Mouse (Mus musculus) limb, embryonic 12.5 days (tissue): Measurements from ENCODE around the gene Smyd3. TPM values are rescaled to one million over a fixed set of nuclear protein-coding genes. Genes with fewer than 3 reads are reported as not detected.

Experiments used
- ATAC-seq: fragments of 200-750 bp; cut with Nextera tagmentation; 2 replicates; pipeline ENCODE4 v1.8.0; 2017; ENCODE audit warnings: low read depth, moderate TSS enrichment; ENCODE audit not compliant: insufficient number of reproducible peaks, insufficient read depth, low FRiP score, low TSS enrichment
- H3K27ac ChIP-seq: fragments of 300-500 bp; sonication (generic); 2 replicates; pipeline ENCODE4 v1.5.1; 2016; ENCODE audit warnings: mild to moderate bottlenecking, moderate library complexity
- H3K27me3 ChIP-seq: fragments of 300-500 bp; sonication (generic); 2 replicates; pipeline ENCODE4 v1.6.1; 2016; ENCODE audit warnings: mild to moderate bottlenecking, moderate library complexity
- H3K36me3 ChIP-seq: fragments of 300-500 bp; sonication (generic); 2 replicates; pipeline ENCODE4 v1.6.1; 2016; ENCODE audit warnings: mild to moderate bottlenecking, moderate library complexity
- H3K4me1 ChIP-seq: fragments of 300-500 bp; sonication (generic); replicated peaks from 2 replicates; pipeline ENCODE4 v1.6.1; 2016
- H3K4me2 ChIP-seq: fragments of 300-500 bp; sonication (generic); 2 replicates; pipeline ENCODE4 v1.6.1; 2016; ENCODE audit warnings: mild to moderate bottlenecking, moderate library complexity
- H3K4me3 ChIP-seq: fragments of 300-500 bp; sonication (generic); replicated peaks from 2 replicates; pipeline ENCODE4 v1.5.1; 2016; ENCODE audit warnings: mild to moderate bottlenecking
- H3K9ac ChIP-seq: fragments of 300-500 bp; sonication (generic); replicated peaks from 2 replicates; pipeline ENCODE4 v1.6.1; 2016; ENCODE audit warnings: mild to moderate bottlenecking, moderate library complexity
- H3K9me3 ChIP-seq: fragments of 300-500 bp; sonication (generic); 2 replicates; pipeline ENCODE4 v1.6.1; 2016; ENCODE audit warnings: mild to moderate bottlenecking, moderate library complexity
- WGBS: fragments of 180-500 bp; shearing (Covaris S2); methylation state at CpG from one replicate; pipeline ENCODE4 v1.1.7; 2016; 5-methylcytosine and 5-hydroxymethylcytosine counted together
- polyA plus RNA-seq: library from polyadenylated mRNA; unstranded; fragments of >200 nt; fragmentation: Nextera tagmentation; extraction: Ambion mirVana; gene quantifications from 2 replicates; pipeline ENCODE4 v1.2.1, GENCODE M21; 2016

The Smyd3 gene
- polyA plus RNA-seq, 1 experiment from 2014 or later = 26.5 TPM

GRCm38 (mm10) chr1:179368426-179369010 lies 149.3 kb downstream of the Smyd3 start:
- Histone ChIP-seq H3K4me2 (no peak overlapping the region), H3K27ac (no peak overlapping the region), H3K9me3 (no peaks in the 10 kb centered on the region; the same call in 1 of the 2 replicates), H3K36me3 (no peaks in the 10 kb centered on the region), H3K4me1 (peaks cover 9% of the 10 kb centered on the region; the same call in 1 of the 2 replicates), H3K9ac (no peak overlapping the region), H3K27me3 (no peaks in the 10 kb centered on the region), H3K4me3 (no peak overlapping the region)
- ATAC-seq = no peak
- 93% methylated on average over 3 of the region's 3 CpGs for WGBS

GRCm38 (mm10) chr1:179361481-179362466 lies 156.1 kb downstream of the Smyd3 start:
- WGBS = 35% methylated on average over 8 of the region's 8 CpGs
- H3K27ac ChIP-seq = peak overlapping the region; percentile 50; the same call in 1 of the 2 replicates
- no peak overlapping the region for H3K9ac ChIP-seq
- no peak overlapping the region for H3K4me2 ChIP-seq
- H3K27me3 ChIP-seq = no peaks in the 10 kb centered on the region
- peaks cover 26% of the 10 kb centered on the region; the same call in 1 of the 2 replicates for H3K4me1 ChIP-seq
- no peaks in the 10 kb centered on the region for H3K36me3 ChIP-seq
- no peak overlapping the region for H3K4me3 ChIP-seq
- ATAC-seq = no peak
- no peaks in the 10 kb centered on the region for H3K9me3 ChIP-seq

- Histone ChIP-seq H3K4me3 (no peak overlapping the region), H3K36me3 (no peaks in the 10 kb centered on the region), H3K4me1 (peaks cover 18% of the 10 kb centered on the region; the same call in 1 of the 2 replicates), H3K27me3 (no peaks in the 10 kb centered on the region), H3K4me2 (no peak overlapping the region), H3K27ac (no peak overlapping the region), H3K9me3 (no peaks in the 10 kb centered on the region), H3K9ac (no peak overlapping the region)
- no peak for ATAC-seq
- WGBS = 91% methylated on average over 2 of the region's 2 CpGs
Observed at GRCm38 (mm10) chr1:179357111-179357510, 160.7 kb downstream of the Smyd3 start.

- Histone ChIP-seq H3K27ac (no peak overlapping the region), H3K9ac (no peak overlapping the region), H3K4me1 (no peaks in the 10 kb centered on the region), H3K4me2 (no peak overlapping the region), H3K27me3 (no peaks in the 10 kb centered on the region), H3K36me3 (no peaks in the 10 kb centered on the region), H3K9me3 (no peaks in the 10 kb centered on the region), H3K4me3 (no peak overlapping the region)
- ATAC-seq = no peak
- 88% methylated on average over 6 of the region's 6 CpGs for WGBS
Observed at GRCm38 (mm10) chr1:179354250-179354649, 163.6 kb downstream of the Smyd3 start.

GRCm38 (mm10) chr1:179345318-179345925 lies 172.4 kb downstream of the Smyd3 start:
- 72% methylated on average over 2 of the region's 2 CpGs for WGBS
- Histone ChIP-seq H3K9ac (no peak overlapping the region), H3K4me2 (no peak overlapping the region), H3K4me3 (no peak overlapping the region), H3K4me1 (no peaks in the 10 kb centered on the region), H3K36me3 (no peaks in the 10 kb centered on the region), H3K9me3 (no peaks in the 10 kb centered on the region), H3K27me3 (no peaks in the 10 kb centered on the region), H3K27ac (no peak overlapping the region)
- ATAC-seq = no peak

- no peak overlapping the region for H3K4me2 ChIP-seq
- no peaks in the 10 kb centered on the region for H3K27me3 ChIP-seq
- WGBS = 92% methylated on average over 17 of the region's 17 CpGs
- no peak overlapping the region for H3K27ac ChIP-seq
- no peak for ATAC-seq
- H3K9ac ChIP-seq = no peak overlapping the region
- no peak overlapping the region for H3K4me3 ChIP-seq
- H3K4me1 ChIP-seq = peaks cover 9% of the 10 kb centered on the region
- H3K36me3 ChIP-seq = no peaks in the 10 kb centered on the region
- no peaks in the 10 kb centered on the region for H3K9me3 ChIP-seq
Observed at GRCm38 (mm10) chr1:179343426-179343825, 174.4 kb downstream of the Smyd3 start.

GRCm38 (mm10) chr1:179341589-179341988 lies 176.3 kb downstream of the Smyd3 start:
- H3K4me2 ChIP-seq = no peak overlapping the region
- H3K27ac ChIP-seq = no peak overlapping the region
- H3K4me3 ChIP-seq = no peak overlapping the region
- WGBS = 74% methylated on average over 1 of the region's 1 CpGs
- peaks cover 21% of the 10 kb centered on the region for H3K4me1 ChIP-seq
- H3K9ac ChIP-seq = no peak overlapping the region
- H3K27me3 ChIP-seq = no peaks in the 10 kb centered on the region
- no peak for ATAC-seq
- H3K36me3 ChIP-seq = no peaks in the 10 kb centered on the region
- no peaks in the 10 kb centered on the region for H3K9me3 ChIP-seq

- ATAC-seq = no peak
- Histone ChIP-seq H3K4me1 (peaks cover 21% of the 10 kb centered on the region), H3K9ac (no peak overlapping the region), H3K27ac (no peak overlapping the region), H3K4me3 (no peak overlapping the region), H3K9me3 (no peaks in the 10 kb centered on the region), H3K36me3 (no peaks in the 10 kb centered on the region), H3K27me3 (no peaks in the 10 kb centered on the region), H3K4me2 (no peak overlapping the region)
- WGBS = 68% methylated on average over 3 of the region's 3 CpGs
Observed at GRCm38 (mm10) chr1:179339066-179339465, 178.8 kb downstream of the Smyd3 start.

- 80% methylated on average over 5 of the region's 5 CpGs for WGBS
- no peaks in the 10 kb centered on the region for H3K27me3 ChIP-seq
- H3K4me1 ChIP-seq = peaks cover 21% of the 10 kb centered on the region
- H3K36me3 ChIP-seq = no peaks in the 10 kb centered on the region
- no peak overlapping the region for H3K4me2 ChIP-seq
- H3K4me3 ChIP-seq = no peak overlapping the region
- H3K27ac ChIP-seq = no peak overlapping the region
- H3K9ac ChIP-seq = no peak overlapping the region
- no peaks in the 10 kb centered on the region for H3K9me3 ChIP-seq
- ATAC-seq = no peak; the same call in 1 of the 2 replicates
Observed at GRCm38 (mm10) chr1:179337529-179337928, 180.3 kb downstream of the Smyd3 start.

GRCm38 (mm10) chr1:179326965-179327308 lies 190.9 kb downstream of the Smyd3 start:
- no peak overlapping the region for H3K9ac ChIP-seq
- no peak for ATAC-seq

GRCm38 (mm10) chr1:179326262-179326964 lies 191.4 kb downstream of the Smyd3 start:
- 89% methylated on average over 9 of the region's 9 CpGs for WGBS
- Histone ChIP-seq H3K36me3 (no peaks in the 10 kb centered on the region), H3K27me3 (no peaks in the 10 kb centered on the region), H3K4me1 (no peaks in the 10 kb centered on the region), H3K9ac (no peak overlapping the region), H3K4me2 (no peak overlapping the region), H3K9me3 (no peaks in the 10 kb centered on the region), H3K27ac (no peak overlapping the region), H3K4me3 (no peak overlapping the region)
- ATAC-seq = no peak

More at GRCm38 (mm10) chr1:179326965-179327308, 190.9 kb downstream of the Smyd3 start:
- H3K27me3 ChIP-seq = no peaks in the 10 kb centered on the region
- H3K36me3 ChIP-seq = no peaks in the 10 kb centered on the region
- WGBS = 89% methylated on average over 3 of the region's 3 CpGs
- H3K4me3 ChIP-seq = no peak overlapping the region
- H3K9me3 ChIP-seq = no peaks in the 10 kb centered on the region
- no peaks in the 10 kb centered on the region for H3K4me1 ChIP-seq
- no peak overlapping the region for H3K4me2 ChIP-seq
- no peak overlapping the region for H3K27ac ChIP-seq
